Mouse (Mus musculus) CH12F3 (cell line): ENCODE data around the gene Plekha5.

Experiments
- in situ Hi-C: fragments of 300-500 bp; cut with MboI; formaldehyde crosslinking; loops from 2 replicates; pipeline ENCODE4 v1.14.3; 2020; ENCODE audit warnings: low sequenced_read_pairs

Plekha5 gene

GRCm38 (mm10) chr6:140606534-140606933 lies 182.7 kb downstream of the Plekha5 start:
- in situ Hi-C loops, result no loop called here

GRCm38 (mm10) chr6:140608666-140609065 lies 184.8 kb downstream of the Plekha5 start:
- in situ Hi-C loops, result no loop called here

GRCm38 (mm10) chr6:140609533-140609932 lies 185.7 kb downstream of the Plekha5 start:
- in situ Hi-C loops, result no loop called here

GRCm38 (mm10) chr6:140610117-140610516 lies 186.3 kb downstream of the Plekha5 start:
- in situ Hi-C loops, result no loop called here

GRCm38 (mm10) chr6:140611282-140611681 lies 187.4 kb downstream of the Plekha5 start:
- in situ Hi-C loops, result no loop called here

GRCm38 (mm10) chr6:140611893-140612473 lies 188.1 kb downstream of the Plekha5 start:
- in situ Hi-C loops, result no loop called here

- in situ Hi-C loops, result no loop called here
Measured at GRCm38 (mm10) chr6:140613822-140614221, 190.0 kb downstream of the Plekha5 start.

- in situ Hi-C loops, result no loop called here
Measured at GRCm38 (mm10) chr6:140614711-140615110, 190.9 kb downstream of the Plekha5 start.

GRCm38 (mm10) chr6:140620531-140621349 lies 196.9 kb downstream of the Plekha5 start:
- in situ Hi-C loops, result no loop called here

- in situ Hi-C loops, result no loop called here
Measured at GRCm38 (mm10) chr6:140621622-140622021, 197.8 kb downstream of the Plekha5 start.

GRCm38 (mm10) chr6:140622391-140623225 lies 198.8 kb downstream of the Plekha5 start, which contains the start of gene Aebp2:
Aebp2 (plus strand) TSS chr6:140622663.
- in situ Hi-C loops, result no loop called here

- in situ Hi-C loops, result no loop called here
Measured at GRCm38 (mm10) chr6:140623226-140624095, 199.6 kb downstream of the Plekha5 start.

- in situ Hi-C loops, result no loop called here
Measured at GRCm38 (mm10) chr6:140624096-140625051, 200.5 kb downstream of the Plekha5 start.

GRCm38 (mm10) chr6:140629176-140629859 lies 205.5 kb downstream of the Plekha5 start:
- in situ Hi-C loops, result no loop called here

GRCm38 (mm10) chr6:140630306-140630705 lies 206.5 kb downstream of the Plekha5 start:
- in situ Hi-C loops, result no loop called here

GRCm38 (mm10) chr6:140633616-140634015 lies 209.8 kb downstream of the Plekha5 start:
- in situ Hi-C loops, result no loop called here

- in situ Hi-C loops, result no loop called here
Measured at GRCm38 (mm10) chr6:140636290-140636689, 212.4 kb downstream of the Plekha5 start.

GRCm38 (mm10) chr6:140642010-140642409 lies 218.2 kb downstream of the Plekha5 start:
- in situ Hi-C loops, result no loop called here

- in situ Hi-C loops, result no loop called here
Measured at GRCm38 (mm10) chr6:140642655-140643054, 218.8 kb downstream of the Plekha5 start.
